Mouse (Mus musculus): Measurements from ENCODE around the gene Adgrg1. TPM values are rescaled to one million over a fixed set of nuclear protein-coding genes. Genes with fewer than 3 reads are reported as not detected.

The Adgrg1 gene
- polyA plus RNA-seq, 2 experiments = 41.1 to 46.8 TPM

DNA sequence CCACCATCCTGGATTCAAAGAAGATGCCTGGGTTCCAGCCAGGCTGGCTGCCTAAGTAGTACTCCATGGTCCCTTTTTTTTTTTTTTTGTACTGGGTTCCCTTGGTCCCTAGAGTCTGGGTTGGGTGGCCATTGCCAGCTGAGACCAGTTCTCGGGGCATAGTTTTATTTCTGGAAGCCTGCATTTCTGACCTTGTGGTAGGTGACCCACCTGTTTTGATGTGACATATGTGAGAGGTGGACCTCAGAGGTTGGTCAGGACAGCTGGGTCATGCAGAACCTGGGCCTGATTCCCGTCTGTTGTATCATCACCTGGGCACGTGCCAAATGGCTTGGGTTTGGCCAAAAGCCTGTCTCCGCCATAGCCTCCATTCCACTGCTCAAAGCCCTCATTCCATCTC is 15.2 kb downstream of the Adgrg1 start:
- H3K4me1 ChIP-seq (replicated peaks; ENCODE audit: control insufficient read depth in 2 of 2, insufficient read depth in 2 of 2, low read length in 1 of 2) = peaks cover 43 to 51% of the 10 kb centered on the region in 2 experiments
- no peak overlapping the region for H3K9ac ChIP-seq (replicated peaks)
- no peak for ATAC-seq (ENCODE audit: insufficient read depth)

GRCm38 (mm10) chr8:94990598-94991453 is 16.3 kb downstream of the Adgrg1 start:
- H3K4me1 ChIP-seq (replicated peaks; ENCODE audit: control insufficient read depth in 2 of 2, insufficient read depth in 2 of 2, low read length in 1 of 2) = peaks cover 41 to 51% of the 10 kb centered on the region in 2 experiments
- peaks cover 24% of the 10 kb centered on the region for H3K36me3 ChIP-seq (replicated peaks; ENCODE audit: control insufficient read depth, insufficient read depth, low read depth)
- H3K27ac ChIP-seq = no peak overlapping the region
- no peak overlapping the region for H3K9ac ChIP-seq (replicated peaks)
- ATAC-seq (ENCODE audit: insufficient read depth) = no peak
- peak overlapping the region; percentile 15 for H3K4me2 ChIP-seq (ENCODE audit: low read depth)
- H3K9me3 ChIP-seq (ENCODE audit: control insufficient read depth, low read length) = no peaks in the 10 kb centered on the region
- no peak overlapping the region for H3K4me3 ChIP-seq (ENCODE audit: insufficient read depth in 1 of 2, low read depth in 2 of 2, low read length in 2 of 2)
- 44% methylated on average over 11 of the region's 11 CpGs for WGBS (ENCODE audit: insufficient replicate concordance)
- DNase-seq (ENCODE audit: low read depth in 3 of 3, low spot score in 3 of 3) = no peak
- H3K27me3 ChIP-seq (ENCODE audit: control insufficient read depth, insufficient read depth, low read length) = no peaks in the 10 kb centered on the region
- TF ChIP-seq CTCF (IDR thresholded peaks at IDR 0.05; ENCODE audit: low read depth) (no peak), EP300 (IDR thresholded peaks at IDR 0.05; ENCODE audit: low read depth) (no peak)

More for the DNA sequence above, 15.2 kb downstream of the Adgrg1 start:
- H3K4me2 ChIP-seq (ENCODE audit: low read depth) = no peak overlapping the region
- H3K9me3 ChIP-seq (ENCODE audit: control insufficient read depth, low read length) = no peaks in the 10 kb centered on the region
- H3K27me3 ChIP-seq (ENCODE audit: control insufficient read depth, insufficient read depth, low read length) = no peaks in the 10 kb centered on the region
- DNase-seq (ENCODE audit: low read depth in 3 of 3, low spot score in 3 of 3) = no peak
- 80% methylated on average over 4 of the region's 4 CpGs for WGBS (ENCODE audit: insufficient replicate concordance)
- peaks cover 17% of the 10 kb centered on the region for H3K36me3 ChIP-seq (replicated peaks; ENCODE audit: control insufficient read depth, insufficient read depth, low read depth)
- TF ChIP-seq CTCF (IDR thresholded peaks at IDR 0.05; ENCODE audit: low read depth) (no peak), EP300 (IDR thresholded peaks at IDR 0.05; ENCODE audit: low read depth) (no peak)
- H3K4me3 ChIP-seq (ENCODE audit: insufficient read depth in 1 of 2, low read depth in 2 of 2, low read length in 2 of 2) = no peak overlapping the region
- H3K27ac ChIP-seq = no peak overlapping the region

DNA sequence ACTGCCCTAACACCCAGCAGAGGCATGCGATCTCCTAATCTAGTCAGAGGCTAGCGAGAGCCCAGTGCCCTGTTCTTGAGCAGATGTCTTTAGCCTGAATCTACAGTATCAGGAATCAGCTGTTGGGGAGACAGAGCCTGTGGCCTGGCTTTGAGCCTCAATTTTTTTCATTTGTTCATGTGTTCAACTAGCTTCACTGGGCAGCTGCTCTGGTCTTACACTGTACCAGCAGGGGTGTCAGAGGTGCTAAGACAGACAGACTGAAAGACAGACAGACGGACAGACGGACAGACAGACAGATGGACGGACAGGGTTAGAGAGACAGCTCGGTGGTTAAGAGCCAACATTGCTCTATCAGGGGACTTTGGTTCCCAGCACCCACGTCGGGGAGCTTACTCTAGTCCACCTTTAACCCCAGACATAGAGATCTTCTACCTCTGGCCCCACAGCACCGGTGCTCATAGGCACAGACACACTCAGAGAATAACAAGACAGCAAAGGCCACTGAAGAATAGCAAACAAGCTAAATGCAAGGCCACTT is 17.0 kb downstream of the Adgrg1 start:
- no peak overlapping the region; the same call in 1 of the 2 replicates for H3K4me2 ChIP-seq (ENCODE audit: low read depth)
- TF ChIP-seq CTCF (IDR thresholded peaks at IDR 0.05; ENCODE audit: low read depth) (no peak), EP300 (IDR thresholded peaks at IDR 0.05; ENCODE audit: low read depth) (no peak)

DNA sequence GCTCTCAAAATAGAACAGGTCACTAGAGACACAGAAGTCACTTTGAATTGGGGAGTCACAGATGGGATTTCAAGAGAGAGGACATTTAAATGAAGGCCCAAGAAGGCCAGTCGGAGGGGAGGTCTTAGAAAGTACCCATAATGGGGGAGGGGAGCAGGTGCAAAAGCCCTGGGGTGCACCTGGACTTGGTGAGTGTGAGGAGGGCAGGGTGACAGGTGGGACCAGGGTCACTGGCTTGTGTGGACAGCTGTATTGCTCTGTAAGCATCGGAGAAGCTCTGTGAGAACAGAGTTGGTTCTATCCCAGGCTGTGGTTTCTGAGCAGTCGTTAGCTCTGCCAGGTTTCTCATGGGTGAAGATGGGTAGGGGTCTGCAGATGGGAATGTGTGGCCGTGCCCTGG is 17.5 kb downstream of the Adgrg1 start:
- ATAC-seq (ENCODE audit: insufficient read depth) = no peak
- H3K27me3 ChIP-seq (ENCODE audit: control insufficient read depth, insufficient read depth, low read length) = no peaks in the 10 kb centered on the region
- WGBS (ENCODE audit: insufficient replicate concordance) = 56% methylated on average over 4 of the region's 4 CpGs
- TF ChIP-seq CTCF (IDR thresholded peaks at IDR 0.05; ENCODE audit: low read depth) (no peak), EP300 (IDR thresholded peaks at IDR 0.05; ENCODE audit: low read depth) (no peak)
- peaks cover 39 to 53% of the 10 kb centered on the region in 2 experiments for H3K4me1 ChIP-seq (replicated peaks; ENCODE audit: control insufficient read depth in 2 of 2, insufficient read depth in 2 of 2, low read length in 1 of 2)
- H3K9me3 ChIP-seq (ENCODE audit: control insufficient read depth, low read length) = no peaks in the 10 kb centered on the region
- H3K36me3 ChIP-seq (replicated peaks; ENCODE audit: control insufficient read depth, insufficient read depth, low read depth) = peaks cover 25% of the 10 kb centered on the region
- no peak overlapping the region for H3K9ac ChIP-seq (replicated peaks)
- no peak overlapping the region for H3K4me2 ChIP-seq (ENCODE audit: low read depth)
- no peak overlapping the region for H3K4me3 ChIP-seq (ENCODE audit: insufficient read depth in 1 of 2, low read depth in 2 of 2, low read length in 2 of 2)
- no peak for DNase-seq (ENCODE audit: low read depth in 3 of 3, low spot score in 3 of 3)
- H3K27ac ChIP-seq = no peak overlapping the region

More for the DNA sequence above, 17.0 kb downstream of the Adgrg1 start:
- Histone ChIP-seq H3K4me3 (ENCODE audit: insufficient read depth in 1 of 2, low read depth in 2 of 2, low read length in 2 of 2) (no peak overlapping the region), H3K36me3 (replicated peaks; ENCODE audit: control insufficient read depth, insufficient read depth, low read depth) (peaks cover 25% of the 10 kb centered on the region), H3K4me1 (replicated peaks; ENCODE audit: control insufficient read depth in 2 of 2, insufficient read depth in 2 of 2, low read length in 1 of 2) (peaks cover 41 to 51% of the 10 kb centered on the region in 2 experiments), H3K9me3 (ENCODE audit: control insufficient read depth, low read length) (no peaks in the 10 kb centered on the region), H3K9ac (replicated peaks) (no peak overlapping the region), H3K27ac (no peak overlapping the region), H3K27me3 (ENCODE audit: control insufficient read depth, insufficient read depth, low read length) (no peaks in the 10 kb centered on the region)
- no peak for DNase-seq (ENCODE audit: low read depth in 3 of 3, low spot score in 3 of 3)
- 53% methylated on average over 9 of the region's 9 CpGs for WGBS (ENCODE audit: insufficient replicate concordance)
- ATAC-seq (ENCODE audit: insufficient read depth) = no peak

GRCm38 (mm10) chr8:94992534-94992933 is 18.0 kb downstream of the Adgrg1 start:
- DNase-seq (ENCODE audit: low read depth in 3 of 3, low spot score in 3 of 3) (no peak), ATAC-seq (ENCODE audit: insufficient read depth) (no peak)
- Histone ChIP-seq H3K4me3 (ENCODE audit: insufficient read depth in 1 of 2, low read depth in 2 of 2, low read length in 2 of 2) (no peak overlapping the region), H3K9me3 (ENCODE audit: control insufficient read depth, low read length) (no peaks in the 10 kb centered on the region), H3K27ac (no peak overlapping the region), H3K9ac (replicated peaks) (no peak overlapping the region), H3K4me1 (replicated peaks; ENCODE audit: control insufficient read depth in 2 of 2, insufficient read depth in 2 of 2, low read length in 1 of 2) (peaks cover 34 to 52% of the 10 kb centered on the region in 2 experiments), H3K27me3 (ENCODE audit: control insufficient read depth, insufficient read depth, low read length) (no peaks in the 10 kb centered on the region), H3K36me3 (replicated peaks; ENCODE audit: control insufficient read depth, insufficient read depth, low read depth) (peaks cover 25% of the 10 kb centered on the region), H3K4me2 (ENCODE audit: low read depth) (no peak overlapping the region)
- WGBS (ENCODE audit: insufficient replicate concordance) = 67% methylated on average over 5 of the region's 5 CpGs
- TF ChIP-seq CTCF (IDR thresholded peaks at IDR 0.05; ENCODE audit: low read depth) = no peak
- no peak for TF ChIP-seq EP300 (IDR thresholded peaks at IDR 0.05; ENCODE audit: low read depth)

All from liver, embryonic 14.5 days (tissue).